Mouse (Mus musculus) c-Kit-negative CD71-positive TER-119-positive erythroid progenitor cells, embryonic 14.5 days (primary cell): Measurements from ENCODE around the gene Gm20521.

Source experiments
- DNase-seq: peaks from one replicate; pipeline ENCODE4 v3.0.0-alpha.2; 2013; ENCODE audit warnings: low read depth, low spot score

The Gm20521 gene

DNA sequence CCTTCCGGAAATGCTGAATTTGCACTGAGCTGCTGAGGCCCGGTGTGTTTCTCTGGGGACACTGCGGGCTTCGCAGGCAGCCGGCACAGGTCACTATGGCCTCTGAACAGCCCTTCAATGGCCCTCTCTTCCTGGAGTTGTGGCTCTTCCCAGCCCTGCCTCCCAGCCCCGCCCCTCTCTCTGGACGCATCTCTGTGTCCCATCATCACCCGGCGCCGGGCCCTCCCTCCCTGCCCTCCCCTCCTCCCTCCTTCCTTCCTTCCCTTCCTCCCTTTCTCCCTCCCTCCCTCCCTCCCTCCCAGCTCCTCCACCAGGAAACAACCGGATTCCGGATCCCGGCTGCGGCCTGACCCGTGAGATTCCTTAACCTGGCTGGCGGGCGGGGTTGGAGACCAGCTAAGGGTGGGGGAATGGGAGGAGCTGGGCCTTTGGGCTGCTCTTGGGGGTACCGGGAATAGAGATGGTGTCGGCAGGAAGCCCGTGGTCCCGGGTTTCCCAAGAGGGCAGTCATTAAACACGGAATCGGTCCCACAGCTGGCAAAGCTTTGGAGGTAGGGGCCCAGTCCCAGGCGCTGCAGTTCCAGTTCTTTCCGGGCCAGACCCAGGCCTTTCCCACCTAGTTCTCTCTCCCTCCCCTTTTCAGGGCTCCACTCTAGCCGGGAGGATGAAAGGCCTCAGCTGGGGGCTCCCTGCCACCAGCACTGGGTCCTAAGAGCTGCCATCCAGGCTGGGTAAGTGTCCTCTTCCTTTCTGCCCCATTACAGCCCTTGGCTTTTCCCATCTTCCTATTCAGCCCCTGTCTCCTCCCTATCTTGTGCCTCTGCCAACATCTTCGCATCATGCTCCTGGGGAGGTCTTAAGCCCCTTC lies at the start of gene Gm20521, which contains the start of gene Bcl2l2:
Gm20521 (plus strand) TSS at position 288 of the 868 bp plus-strand sequence.
Bcl2l2 (plus strand) TSS at position 224 of the 868 bp plus-strand sequence.
- DNase-seq, result no peak

- no peak for DNase-seq
Observed at GRCm38 (mm10) chr14:54843461-54843860, 39.8 kb upstream of the Gm20521 start.

- no peak for DNase-seq
Observed at GRCm38 (mm10) chr14:54855726-54856125, 27.5 kb upstream of the Gm20521 start.

DNA sequence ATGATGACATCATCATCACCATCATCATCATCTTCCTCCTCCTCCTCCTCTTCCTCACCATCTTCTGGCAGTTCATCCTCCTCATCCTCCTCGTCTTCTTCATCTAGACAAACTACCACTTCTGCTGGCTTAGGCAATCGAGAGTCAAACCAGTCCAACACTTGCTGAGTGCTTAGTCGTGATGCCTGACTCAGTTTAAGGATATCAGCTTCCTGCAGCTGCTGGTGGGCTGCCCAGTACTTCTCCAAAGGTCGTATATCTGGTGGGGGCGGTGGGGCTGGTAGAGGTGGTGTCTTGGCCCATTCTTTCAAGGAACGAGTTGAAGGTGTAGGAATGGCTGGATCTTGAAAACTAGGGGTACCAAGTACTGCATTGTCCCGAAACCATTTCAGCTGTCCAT lies 26.5 kb upstream of the Gm20521 start:
- DNase-seq, result no peak

- no peak for DNase-seq
Observed at GRCm38 (mm10) chr14:54857891-54858290, 25.4 kb upstream of the Gm20521 start.

GRCm38 (mm10) chr14:54860511-54860910 lies 22.7 kb upstream of the Gm20521 start:
- DNase-seq, result no peak

GRCm38 (mm10) chr14:54863501-54864312 lies 19.5 kb upstream of the Gm20521 start:
- DNase-seq, result peak; percentile 72

GRCm38 (mm10) chr14:54864313-54865036 lies 18.8 kb upstream of the Gm20521 start:
- DNase-seq, result peak; percentile 20

GRCm38 (mm10) chr14:54865626-54866025 lies 17.6 kb upstream of the Gm20521 start:
- DNase-seq, result no peak

- DNase-seq, result no peak
Observed at GRCm38 (mm10) chr14:54866268-54866667, 17.0 kb upstream of the Gm20521 start.

GRCm38 (mm10) chr14:54866936-54867335 lies 16.3 kb upstream of the Gm20521 start:
- no peak for DNase-seq

DNA sequence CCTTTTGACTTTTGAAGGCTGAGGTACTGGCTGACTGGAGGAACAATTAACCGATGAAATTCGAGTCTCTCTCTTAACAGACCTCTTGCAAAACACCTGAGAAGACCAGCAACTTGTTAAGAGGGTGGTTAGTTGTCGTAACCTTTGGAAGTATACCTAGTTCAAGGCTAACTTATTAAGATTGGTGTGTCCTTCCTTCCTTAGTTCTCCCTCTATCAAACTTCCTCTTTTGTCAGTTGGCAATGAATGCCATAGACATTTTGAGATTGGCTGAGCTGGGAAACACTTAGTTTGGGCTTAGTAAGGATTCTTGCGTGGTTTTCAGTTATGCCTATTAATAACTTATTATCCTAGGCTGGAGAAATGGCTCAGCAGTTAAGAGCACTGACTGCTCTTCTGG lies 15.2 kb upstream of the Gm20521 start:
- no peak for DNase-seq

DNA sequence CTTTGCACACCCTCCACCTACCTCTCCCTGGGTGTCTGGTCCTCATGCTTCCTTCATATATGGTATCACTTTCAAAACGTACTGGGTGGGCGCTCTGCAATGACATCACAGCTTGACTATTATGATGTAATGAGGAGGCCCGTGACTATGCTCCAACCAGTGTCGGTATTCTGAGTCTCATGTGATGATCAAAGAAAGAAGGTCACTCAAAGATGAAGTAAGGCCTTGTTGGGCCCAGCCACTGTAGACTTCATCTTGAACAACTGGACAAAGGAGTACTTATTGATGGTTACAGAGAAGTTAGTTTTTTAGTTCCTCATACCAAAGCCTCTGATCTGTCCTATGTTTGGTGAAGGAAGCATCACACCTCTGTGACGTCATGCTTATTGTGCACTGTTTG lies 12.4 kb upstream of the Gm20521 start, which contains the start of gene Homez:
Homez (minus strand) TSS at position 101 of the 400 bp plus-strand sequence.
- DNase-seq, result no peak

DNA sequence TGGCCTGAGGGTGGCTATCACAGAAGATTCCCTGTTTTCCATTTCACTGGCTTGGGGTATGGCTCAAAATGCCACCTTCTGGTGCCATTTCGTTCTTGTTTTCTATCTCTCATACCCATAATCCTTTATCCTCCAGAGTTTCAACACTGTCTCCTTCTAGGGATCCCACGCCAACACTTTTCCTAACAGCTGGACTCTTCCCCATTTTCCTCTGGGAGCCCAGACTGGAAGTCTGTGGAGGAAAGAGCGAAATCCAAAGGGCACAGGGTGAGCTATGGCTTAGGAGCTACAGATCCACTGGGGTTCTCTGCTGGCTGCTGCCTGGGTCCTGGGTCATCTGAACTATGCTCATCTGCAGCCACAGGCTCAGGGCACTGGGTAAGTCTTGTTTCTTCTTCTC lies 9.1 kb upstream of the Gm20521 start:
- DNase-seq, result no peak

GRCm38 (mm10) chr14:54875844-54876538 lies 7.2 kb upstream of the Gm20521 start:
- no peak for DNase-seq

- DNase-seq, result peak; percentile 68
Observed at GRCm38 (mm10) chr14:54876539-54877047, 6.6 kb upstream of the Gm20521 start.

GRCm38 (mm10) chr14:54877048-54877715 lies 6.1 kb upstream of the Gm20521 start, which contains the start of gene Ppp1r3e:
TSS of gene Ppp1r3e (minus strand) at chr14:54877550.
- DNase-seq, result no peak

DNA sequence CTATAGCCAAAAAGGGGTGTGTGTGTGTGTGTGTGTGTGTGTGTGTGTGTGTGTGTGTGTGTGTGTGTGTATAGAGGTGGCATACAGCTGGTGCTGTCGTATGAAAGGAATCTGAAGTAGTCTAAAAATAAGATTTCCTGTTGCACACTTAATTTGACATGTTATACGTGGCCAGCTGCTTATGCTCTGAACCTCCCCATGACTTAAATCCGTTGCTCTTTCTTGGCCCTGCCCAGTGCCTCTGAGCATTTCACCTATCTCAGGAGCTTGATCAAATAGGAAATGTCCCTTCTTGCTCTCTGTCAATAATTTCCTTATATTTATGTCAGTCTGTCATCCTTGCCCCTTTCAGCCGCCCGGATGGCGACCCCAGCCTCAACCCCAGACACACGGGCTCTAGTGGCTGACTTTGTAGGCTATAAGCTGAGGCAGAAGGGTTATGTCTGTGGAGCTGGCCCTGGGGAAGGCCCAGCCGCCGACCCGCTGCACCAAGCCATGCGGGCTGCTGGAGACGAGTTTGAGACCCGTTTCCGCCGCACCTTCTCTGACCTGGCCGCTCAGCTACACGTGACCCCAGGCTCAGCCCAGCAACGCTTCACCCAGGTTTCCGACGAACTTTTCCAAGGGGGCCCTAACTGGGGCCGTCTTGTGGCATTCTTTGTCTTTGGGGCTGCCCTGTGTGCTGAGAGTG lies 926 bp downstream of the Gm20521 start:
- DNase-seq, result no peak

- DNase-seq, result no peak
Observed at GRCm38 (mm10) chr14:54885309-54885708, 2.1 kb downstream of the Gm20521 start.

DNA sequence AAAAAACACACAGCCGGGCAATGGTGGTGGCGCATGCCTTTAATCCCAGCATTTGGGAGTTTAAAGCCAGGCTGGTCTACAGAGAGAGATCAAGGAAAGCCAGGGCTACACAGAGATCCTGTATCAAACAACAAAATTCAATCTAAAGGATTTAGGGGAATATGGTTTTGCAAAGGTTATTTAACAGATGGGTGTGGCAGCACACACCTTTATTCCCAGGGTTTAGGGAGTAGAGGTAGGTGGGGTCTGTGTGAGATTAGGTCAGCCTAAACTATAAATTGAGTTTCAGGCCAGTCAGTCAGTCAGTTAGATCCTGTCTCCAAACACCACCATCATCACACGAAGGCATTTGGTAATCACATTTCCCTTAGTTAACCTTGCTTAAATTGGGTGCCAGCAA lies 9.0 kb downstream of the Gm20521 start, which contains the start of gene Pabpn1:
Pabpn1 (plus strand) TSS at position 301 of the 400 bp plus-strand sequence.
- DNase-seq, result no peak
